In the genomic region with DNA sequence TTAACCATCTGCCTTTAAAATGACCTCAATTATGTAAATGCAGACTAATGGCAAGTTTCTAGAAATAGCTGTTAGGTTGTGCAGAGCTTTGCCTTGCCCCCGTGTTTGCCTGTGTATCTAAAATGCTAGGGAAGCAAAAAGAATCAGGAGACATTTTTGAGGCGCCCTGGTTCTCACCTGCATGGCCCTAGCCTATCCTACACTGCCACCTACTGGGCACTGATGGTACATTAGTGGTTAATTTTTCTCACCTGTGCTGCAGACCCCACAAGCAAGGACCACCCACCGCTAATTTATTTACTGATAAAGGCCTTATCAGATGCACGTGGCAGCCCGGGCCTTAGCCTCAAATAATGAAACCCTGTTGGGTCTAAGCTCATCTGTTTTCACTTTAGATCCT, we compare ENCODE assay signal across 9 mouse cellular contexts. TPM values are rescaled to one million over a fixed set of nuclear protein-coding genes. Genes with fewer than 3 reads are reported as not detected.
DNase-seq lines count a peak whose midpoint lies in the region; ATAC-seq and TF ChIP-seq lines count a peak whose summit lies in the region.
"Had no signal": no experiment of that assay in that cellular context is flagged by ENCODE, and none has a peak within 500 bp of the region (broad histone marks: within the 10 kb centered on the region; RNA-seq: fewer than 3 reads in every experiment).

No protein-coding gene starts in this region.

- peak; percentile 87 for TF ChIP-seq CTCF in kidney, adult 2 months (conservative IDR thresholded peaks at IDR 0.05; ENCODE audit: insufficient read depth, insufficient read length, low read depth, low read length)

- H3K9ac ChIP-seq in kidney, embryonic 15.5 days, result no peak overlapping the region
- H3K9ac ChIP-seq: heart, embryonic 13.5 days had no signal

- 3% methylated on average over 5 of the region's 5 CpGs for WGBS in kidney, adult 2 months
- WGBS in kidney, embryonic 15.5 days, result 5% methylated on average over 5 of the region's 5 CpGs

- TF ChIP-seq POLR2A in kidney, adult 2 months (IDR thresholded peaks at IDR 0.05; ENCODE audit: low read depth, low read length), result no peak

- ATAC-seq in kidney, embryonic 15.5 days (replicated peaks; ENCODE audit: low FRiP score), result no peak

- no peaks in the 10 kb centered on the region for H3K9me3 ChIP-seq in kidney, embryonic 15.5 days (replicated peaks)
- H3K9me3 ChIP-seq: heart, embryonic 13.5 days had no signal

- H3K4me2 ChIP-seq in kidney, embryonic 15.5 days, result no peak overlapping the region
- H3K4me2 ChIP-seq: heart, embryonic 13.5 days had no signal

- no peak overlapping the region for H3K4me3 ChIP-seq in kidney, adult 2 months (ENCODE audit: insufficient read depth, low read depth, low read length)
- H3K4me3 ChIP-seq in kidney, embryonic 15.5 days (replicated peaks), result no peak overlapping the region
- H3K4me3 ChIP-seq: heart, embryonic 13.5 days had no signal

- no peaks in the 10 kb centered on the region for H3K36me3 ChIP-seq in kidney, adult 2 months (ENCODE audit: control insufficient read depth, insufficient read depth, low read length)
- no peaks in the 10 kb centered on the region for H3K36me3 ChIP-seq in kidney, embryonic 15.5 days
- H3K36me3 ChIP-seq: heart, embryonic 13.5 days had no signal

- no peaks in the 10 kb centered on the region for H3K27me3 ChIP-seq in kidney, adult 2 months (replicated peaks; ENCODE audit: control insufficient read depth, insufficient read depth, low read length)
- peaks cover 27% of the 10 kb centered on the region for H3K27me3 ChIP-seq in kidney, embryonic 15.5 days

- H3K4me1 ChIP-seq in kidney, adult 2 months (ENCODE audit: control insufficient read depth, insufficient read depth, low read length), result no peaks in the 10 kb centered on the region
- no peaks in the 10 kb centered on the region for H3K4me1 ChIP-seq in kidney, embryonic 15.5 days
- H3K4me1 ChIP-seq: heart, embryonic 13.5 days had no signal

- peak; percentile 47 for DNase-seq in kidney, adult 2 months
- DNase-seq in NIH3T3 (ENCODE audit: low read depth), result peak; percentile 65
- DNase-seq in cerebellum, adult 9-11 months, result peak; percentile 48
- peak; percentile 62 for DNase-seq in heart, postnatal 4 days
- peak; percentile 64 for DNase-seq in left cerebral cortex, postnatal 4 days
- DNase-seq in retina, embryonic 14.5 days (ENCODE audit: low spot score), result peak; percentile 78
- peak; percentile 13 to 36 for DNase-seq in urinary bladder, postnatal 36 days (ENCODE audit: low spot score in 2 of 2)

- no peak overlapping the region for H3K27ac ChIP-seq in kidney, adult 2 months (ENCODE audit: insufficient read depth, low read depth, low read length)
- no peak overlapping the region for H3K27ac ChIP-seq in kidney, embryonic 15.5 days
- H3K27ac ChIP-seq: heart, embryonic 13.5 days had no signal

- intact Hi-C loops in left cerebral cortex, postnatal 4 days (cut with DNase I), result loop anchor here (5.0 kb wide), 2 partner anchors 89 to 139 kb away; partner anchors contain the start of gene Ndufa10

RNA-seq across cellular contexts. Expression of gene Olfr1410, which starts 5.4 kb away (rescaled TPM):
- not detected in 2 replicates for polyA plus RNA-seq in kidney, adult 2 months (2012; rRNA removed)
- polyA plus RNA-seq in kidney, embryonic 15.5 days (2015; fragmentation: Nextera tagmentation; extraction: Ambion mirVana), result not detected in 2 replicates
- not detected for total RNA-seq in heart, postnatal 4 days (2021)
- not detected for total RNA-seq in left cerebral cortex, postnatal 4 days (2021)
- polyA plus RNA-seq: heart, embryonic 13.5 days had no signal

RNA-seq across cellular contexts. Expression of gene Olfr12, which starts 6.6 kb away (rescaled TPM):
- polyA plus RNA-seq in kidney, adult 2 months (2012; rRNA removed), result not detected in 2 replicates
- polyA plus RNA-seq in kidney, embryonic 15.5 days (2015; fragmentation: Nextera tagmentation; extraction: Ambion mirVana), result not detected in 2 replicates
- not detected for total RNA-seq in heart, postnatal 4 days (2021)
- total RNA-seq in left cerebral cortex, postnatal 4 days (2021), result not detected
- polyA plus RNA-seq: heart, embryonic 13.5 days had no signal

RNA-seq across cellular contexts. Expression of gene Olfr1411, which starts 16.8 kb away (rescaled TPM):
- polyA plus RNA-seq in kidney, adult 2 months (2012; rRNA removed), result not detected in 2 replicates
- polyA plus RNA-seq in kidney, embryonic 15.5 days (2015; fragmentation: Nextera tagmentation; extraction: Ambion mirVana), result not detected in 2 replicates
- not detected for total RNA-seq in heart, postnatal 4 days (2021)
- not detected for total RNA-seq in left cerebral cortex, postnatal 4 days (2021)
- polyA plus RNA-seq: heart, embryonic 13.5 days had no signal

RNA-seq across cellular contexts. Expression of gene Olfr1412, which starts 25.4 kb away (rescaled TPM):
- polyA plus RNA-seq in kidney, adult 2 months (2012; rRNA removed), result not detected in 2 replicates
- not detected in 2 replicates for polyA plus RNA-seq in kidney, embryonic 15.5 days (2015; fragmentation: Nextera tagmentation; extraction: Ambion mirVana)
- not detected for total RNA-seq in heart, postnatal 4 days (2021)
- not detected for total RNA-seq in left cerebral cortex, postnatal 4 days (2021)
- polyA plus RNA-seq: heart, embryonic 13.5 days had no signal

RNA-seq across cellular contexts. Expression of gene Cops9, which starts 30.8 kb away (rescaled TPM):
- 176 and 280 TPM in 2 replicates for polyA plus RNA-seq in kidney, adult 2 months (2012; rRNA removed)
- 409 and 435 TPM in 2 replicates for polyA plus RNA-seq in kidney, embryonic 15.5 days (2015; fragmentation: Nextera tagmentation; extraction: Ambion mirVana)
- 100 to 1,000 TPM; 198 to 214 TPM for total RNA-seq in heart, postnatal 4 days (2021)
- 100 to 1,000 TPM; 231 to 252 TPM for total RNA-seq in left cerebral cortex, postnatal 4 days (2021)

Comparison
In these comparisons a context has a peak if more than half of its experiments do, and no peak if none do; other contexts are left out.
1. DNase-seq: peak in every context shown above with its lines; median percentile 78 in retina, embryonic 14.5 days; 65 in NIH3T3; 64 in left cerebral cortex, postnatal 4 days; 62 in heart, postnatal 4 days; 48 in cerebellum, adult 9-11 months; 47 in kidney, adult 2 months; 24 in urinary bladder, postnatal 36 days.